In the genomic region with DNA sequence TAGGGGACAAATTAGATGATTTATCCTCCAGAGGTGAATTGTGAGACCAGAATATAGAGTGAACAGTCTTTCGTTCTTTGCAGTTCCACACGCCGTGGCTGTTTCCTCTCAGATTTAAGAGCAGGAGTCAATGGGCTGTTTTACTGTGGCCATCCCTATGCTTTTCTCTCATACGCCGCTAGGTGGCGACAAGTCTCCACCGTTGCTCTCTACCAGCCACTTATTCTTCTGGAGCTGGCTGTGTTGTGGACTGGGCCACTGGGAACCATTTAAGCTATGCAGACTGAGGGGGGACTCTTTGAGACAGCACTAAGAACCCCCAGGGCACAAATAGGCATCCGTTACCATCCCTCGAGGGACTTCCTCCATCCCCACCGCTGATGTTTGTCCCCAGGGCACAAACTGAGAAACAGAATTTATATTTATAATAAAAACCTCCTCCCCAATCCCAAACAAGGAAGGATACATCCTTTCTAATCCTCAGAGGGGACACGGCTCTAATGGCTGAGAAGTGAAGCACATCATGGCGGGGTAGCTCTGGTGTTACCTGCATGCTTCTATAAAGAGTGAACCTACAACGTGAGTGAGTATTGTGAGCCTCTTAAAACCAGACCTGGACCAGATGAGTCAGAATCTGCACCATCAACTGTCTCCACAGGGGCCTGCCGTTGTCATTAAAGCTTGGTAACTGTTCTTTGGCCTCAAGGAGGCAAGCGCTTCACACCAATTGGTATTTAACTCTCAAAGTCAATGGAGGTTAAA, we compare ENCODE assay signal across 8 mouse cellular contexts. TPM values are rescaled to one million over a fixed set of nuclear protein-coding genes. Genes with fewer than 3 reads are reported as not detected.
DNase-seq lines count a peak whose midpoint lies in the region; ATAC-seq and TF ChIP-seq lines count a peak whose summit lies in the region.

No protein-coding gene starts in this region.

- peak in 1 of 2 experiments; percentile 26 for DNase-seq in spleen, adult 2 months (ENCODE audit: low read depth in 1 of 2, low spot score in 2 of 2)
- no peak for DNase-seq in spleen, adult 12 weeks (ENCODE audit: low spot score)
- peak; percentile 67 for DNase-seq in cerebellum, adult 11-12 months
- DNase-seq in forebrain, postnatal 0 days = peak; percentile 92
- DNase-seq in intestine, embryonic 14.5 days (ENCODE audit: low spot score) = peak; percentile 84
- peak; percentile 78 to 79 for DNase-seq in left cerebral cortex, postnatal 25 days (ENCODE audit: low spot score in 2 of 2)
- peak; percentile 90 for DNase-seq in midbrain, embryonic 14.5 days

- H3K4me2 ChIP-seq in forebrain, postnatal 0 days (ENCODE audit: low read depth) = no peak overlapping the region
- no peak overlapping the region for H3K4me2 ChIP-seq in intestine, embryonic 14.5 days (ENCODE audit: low read length)
- no peak overlapping the region for H3K4me2 ChIP-seq in midbrain, embryonic 14.5 days (ENCODE audit: low read length)
- no peak overlapping the region for H3K4me2 ChIP-seq in stomach, embryonic 15.5 days

- intact Hi-C loops in left cerebral cortex, postnatal 25 days (cut with DNase I) = loop anchor here (5.0 kb wide), 2 partner anchors 756 to 1826 kb away; no protein-coding TSS in a partner anchor

- H3K9ac ChIP-seq in forebrain, postnatal 0 days = no peak overlapping the region
- H3K9ac ChIP-seq in intestine, embryonic 14.5 days (ENCODE audit: low read length) = no peak overlapping the region
- H3K9ac ChIP-seq in midbrain, embryonic 14.5 days (replicated peaks; ENCODE audit: low read length) = no peak overlapping the region
- H3K9ac ChIP-seq in stomach, embryonic 15.5 days = no peak overlapping the region

- WGBS in spleen, adult 2 months = 32% methylated on average over 15 of the region's 15 CpGs
- 27% methylated on average over 15 of the region's 15 CpGs for WGBS in forebrain, postnatal 0 days
- 34% methylated on average over 15 of the region's 15 CpGs for WGBS in intestine, embryonic 14.5 days
- 29% methylated on average over 15 of the region's 15 CpGs for WGBS in midbrain, embryonic 14.5 days
- WGBS in stomach, embryonic 15.5 days = 33% methylated on average over 15 of the region's 15 CpGs

- no peak overlapping the region for H3K27ac ChIP-seq in spleen, adult 2 months (ENCODE audit: insufficient read depth, low read length)
- no peak overlapping the region for H3K27ac ChIP-seq in forebrain, postnatal 0 days (ENCODE audit: low read depth, low read length)
- no peak overlapping the region for H3K27ac ChIP-seq in intestine, embryonic 14.5 days (ENCODE audit: low read depth)
- H3K27ac ChIP-seq in midbrain, embryonic 14.5 days (replicated peaks; ENCODE audit: low read depth, low read length) = no peak overlapping the region
- no peak overlapping the region for H3K27ac ChIP-seq in stomach, embryonic 15.5 days

- H3K4me1 ChIP-seq in spleen, adult 2 months (ENCODE audit: control insufficient read depth, insufficient read depth, insufficient read length) = no peaks in the 10 kb centered on the region
- no peaks in the 10 kb centered on the region for H3K4me1 ChIP-seq in forebrain, postnatal 0 days (ENCODE audit: insufficient read depth)
- H3K4me1 ChIP-seq in intestine, embryonic 14.5 days (replicated peaks; ENCODE audit: control insufficient read depth, insufficient read depth, low read length) = no peaks in the 10 kb centered on the region
- H3K4me1 ChIP-seq in midbrain, embryonic 14.5 days (ENCODE audit: control insufficient read depth, insufficient read depth, low read length) = no peaks in the 10 kb centered on the region
- no peaks in the 10 kb centered on the region for H3K4me1 ChIP-seq in stomach, embryonic 15.5 days

- H3K36me3 ChIP-seq in spleen, adult 2 months (ENCODE audit: control insufficient read depth, insufficient read depth, low read length) = no peaks in the 10 kb centered on the region
- H3K36me3 ChIP-seq in forebrain, postnatal 0 days (ENCODE audit: insufficient read depth) = no peaks in the 10 kb centered on the region
- no peaks in the 10 kb centered on the region for H3K36me3 ChIP-seq in intestine, embryonic 14.5 days (ENCODE audit: control insufficient read depth, insufficient read depth, low read length)
- no peaks in the 10 kb centered on the region for H3K36me3 ChIP-seq in midbrain, embryonic 14.5 days (ENCODE audit: control insufficient read depth, insufficient read depth, low read length)
- H3K36me3 ChIP-seq in stomach, embryonic 15.5 days = no peaks in the 10 kb centered on the region

- H3K27me3 ChIP-seq in spleen, adult 2 months (ENCODE audit: control insufficient read depth, insufficient read depth, low read length) = no peaks in the 10 kb centered on the region
- no peaks in the 10 kb centered on the region for H3K27me3 ChIP-seq in forebrain, postnatal 0 days (ENCODE audit: insufficient read depth, low read length)
- 0 out of 2 replicates have a peak, but pooled peaks cover 3% of the 10 kb centered on the region for H3K27me3 ChIP-seq in intestine, embryonic 14.5 days (replicated peaks; ENCODE audit: control insufficient read depth, insufficient read depth, low read length)
- H3K27me3 ChIP-seq in midbrain, embryonic 14.5 days (ENCODE audit: control insufficient read depth, insufficient read depth, low read length) = no peaks in the 10 kb centered on the region
- H3K27me3 ChIP-seq in stomach, embryonic 15.5 days (replicated peaks) = no peaks in the 10 kb centered on the region

- TF ChIP-seq CTCF in spleen, adult 2 months (IDR thresholded peaks at IDR 0.05; ENCODE audit: extremely low read depth, insufficient read depth, insufficient read length, insufficient replicate concordance) = peak; percentile 52; the same call in 1 of the 2 replicates
- TF ChIP-seq CTCF in forebrain, postnatal 0 days (IDR thresholded peaks at IDR 0.05; ENCODE audit: low read depth) = peak; percentile 95

- no peak overlapping the region for H3K4me3 ChIP-seq in spleen, adult 2 months (ENCODE audit: extremely low read depth, insufficient read depth, insufficient read length)
- no peak overlapping the region for H3K4me3 ChIP-seq in forebrain, postnatal 0 days (ENCODE audit: low read depth, low read length)
- H3K4me3 ChIP-seq in intestine, embryonic 14.5 days (ENCODE audit: low read depth, low read length) = no peak overlapping the region
- H3K4me3 ChIP-seq in midbrain, embryonic 14.5 days (replicated peaks; ENCODE audit: low read depth, low read length) = no peak overlapping the region
- no peak overlapping the region for H3K4me3 ChIP-seq in stomach, embryonic 15.5 days (replicated peaks)

- no peak for TF ChIP-seq POLR2A in spleen, adult 2 months (IDR thresholded peaks at IDR 0.05; ENCODE audit: low read depth, low read length)

- peak; percentile 89 for ATAC-seq in forebrain, postnatal 0 days
- ATAC-seq in intestine, embryonic 14.5 days (replicated peaks; ENCODE audit: low FRiP score, low TSS enrichment, low read depth) = peak; percentile 63
- ATAC-seq in midbrain, embryonic 14.5 days (ENCODE audit: low FRiP score, low TSS enrichment) = peak; percentile 72
- ATAC-seq in stomach, embryonic 15.5 days (ENCODE audit: insufficient read depth, low FRiP score, low read depth) = peak; percentile 50; the same call in 1 of the 2 replicates

- no peaks in the 10 kb centered on the region for H3K9me3 ChIP-seq in forebrain, postnatal 0 days (ENCODE audit: low read length)
- no peaks in the 10 kb centered on the region for H3K9me3 ChIP-seq in intestine, embryonic 14.5 days (ENCODE audit: control insufficient read depth, low read length)
- H3K9me3 ChIP-seq in midbrain, embryonic 14.5 days (ENCODE audit: control insufficient read depth, low read length) = no peaks in the 10 kb centered on the region
- no peaks in the 10 kb centered on the region for H3K9me3 ChIP-seq in stomach, embryonic 15.5 days

RNA-seq across cellular contexts. Expression of gene Api5, which starts 33.0 kb away (rescaled TPM):
- 15.1 and 25.6 TPM in 2 replicates for polyA plus RNA-seq in spleen, adult 2 months (2012; rRNA removed)
- 69.4 and 70.8 TPM in 2 replicates for total RNA-seq in forebrain, postnatal 0 days (2014; rRNA removed)
- 64.6 and 70.9 TPM in 2 replicates for polyA plus RNA-seq in forebrain, postnatal 0 days (2015; fragmentation: Nextera tagmentation; extraction: Ambion mirVana)
- polyA plus RNA-seq in intestine, embryonic 14.5 days (2014; fragmentation: Nextera tagmentation; extraction: Ambion mirVana) = 157 and 166 TPM in 2 replicates
- 10 to 100 TPM; 58.9 to 60.6 TPM for total RNA-seq in left cerebral cortex, postnatal 25 days (2021)
- 92.6 and 145 TPM in 2 replicates for polyA plus RNA-seq in midbrain, embryonic 14.5 days (2014; fragmentation: Nextera tagmentation; extraction: Ambion mirVana)
- 125 and 133 TPM in 2 replicates for polyA plus RNA-seq in stomach, embryonic 15.5 days (2015; fragmentation: Nextera tagmentation; extraction: Ambion mirVana)
